Mouse (Mus musculus) hindbrain, embryonic 11.5 days (tissue): ENCODE results near the gene Arid5b. TPM values are rescaled to one million over a fixed set of nuclear protein-coding genes. Genes with fewer than 3 reads are reported as not detected.

ENCODE experiments used
- ATAC-seq: fragments of 200-750 bp; cut with Nextera tagmentation; 2 replicates; pipeline ENCODE4 v1.8.0; 2017; ENCODE audit warnings: mild to moderate bottlenecking, moderate TSS enrichment, moderate library complexity; ENCODE audit not compliant: low FRiP score
- DNase-seq: peaks from one replicate; pipeline ENCODE4 v3.0.0-alpha.2; 2015; ENCODE audit warnings: low spot score
- H3K27ac ChIP-seq: fragments of 300-500 bp; sonication (generic); 2 replicates; pipeline ENCODE4 v1.5.1; 2014; ENCODE audit warnings: mild to moderate bottlenecking, low read depth, low read length
- H3K27me3 ChIP-seq: fragments of 300-500 bp; sonication (generic); 2 replicates; pipeline ENCODE4 v1.6.1; 2014; ENCODE audit warnings: mild to moderate bottlenecking, low read length, moderate library complexity, mixed read lengths; ENCODE audit not compliant: control insufficient read depth, insufficient read depth
- H3K36me3 ChIP-seq: fragments of 300-500 bp; sonication (generic); 2 replicates; pipeline ENCODE4 v1.6.1; 2014; ENCODE audit warnings: mild to moderate bottlenecking, low read length, moderate library complexity, mixed read lengths; ENCODE audit not compliant: control insufficient read depth, insufficient read depth
- H3K4me1 ChIP-seq: fragments of 300-500 bp; sonication (generic); replicated peaks from 2 replicates; pipeline ENCODE4 v1.6.1; 2014; ENCODE audit warnings: low read length, mixed read lengths; ENCODE audit not compliant: control insufficient read depth, insufficient read depth
- H3K4me2 ChIP-seq: fragments of 300-500 bp; sonication (generic); replicated peaks from 2 replicates; pipeline ENCODE4 v1.6.1; 2014; ENCODE audit warnings: mild to moderate bottlenecking, low read depth, low read length
- H3K4me3 ChIP-seq: fragments of 300-500 bp; sonication (generic); 2 replicates; pipeline ENCODE4 v1.5.1; 2014; ENCODE audit warnings: low read depth, low read length
- H3K9ac ChIP-seq: fragments of 300-500 bp; sonication (generic); 2 replicates; pipeline ENCODE4 v1.6.1; 2014; ENCODE audit warnings: low read depth, low read length
- H3K9me3 ChIP-seq: fragments of 300-500 bp; sonication (generic); 2 replicates; pipeline ENCODE4 v1.6.1; 2016; ENCODE audit warnings: low read length; ENCODE audit not compliant: control insufficient read depth
- WGBS: fragments of 180-500 bp; shearing (Covaris S2); extraction: QIAGEN DNeasy Blood & Tissue Kit; methylation state at CpG from one replicate; pipeline ENCODE4 v1.1.7; 2014; 5-methylcytosine and 5-hydroxymethylcytosine counted together
- polyA plus RNA-seq: library from polyadenylated mRNA; unstranded; fragments of >200 nt; fragmentation: Nextera tagmentation; extraction: Ambion mirVana; gene quantifications from 2 replicates; pipeline ENCODE4 v1.2.1, GENCODE M21; 2014

The Arid5b gene
- polyA plus RNA-seq, 1 experiment from 2014 or later: 23.3 TPM

GRCm38 (mm10) chr10:68240804-68241485 lies 37.6 kb downstream of the Arid5b start:
- H3K27me3 ChIP-seq: no peaks in the 10 kb centered on the region
- no peak overlapping the region for H3K9ac ChIP-seq
- H3K9me3 ChIP-seq: no peaks in the 10 kb centered on the region
- H3K36me3 ChIP-seq: no peaks in the 10 kb centered on the region
- H3K4me2 ChIP-seq: no peak overlapping the region
- no peaks in the 10 kb centered on the region for H3K4me1 ChIP-seq
- no peak overlapping the region for H3K27ac ChIP-seq
- H3K4me3 ChIP-seq: no peak overlapping the region
- DNase-seq (no peak), ATAC-seq (no peak)
- 89% methylated on average over 13 of the region's 13 CpGs for WGBS

GRCm38 (mm10) chr10:68240094-68240803 lies 38.3 kb downstream of the Arid5b start:
- H3K9me3 ChIP-seq: no peaks in the 10 kb centered on the region
- H3K4me2 ChIP-seq: no peak overlapping the region
- H3K27ac ChIP-seq: no peak overlapping the region
- WGBS: 81% methylated on average over 3 of the region's 3 CpGs
- ATAC-seq (no peak), DNase-seq (no peak)
- H3K27me3 ChIP-seq: no peaks in the 10 kb centered on the region
- no peak overlapping the region for H3K9ac ChIP-seq
- no peaks in the 10 kb centered on the region for H3K36me3 ChIP-seq
- no peaks in the 10 kb centered on the region for H3K4me1 ChIP-seq
- no peak overlapping the region for H3K4me3 ChIP-seq

GRCm38 (mm10) chr10:68239426-68240070 lies 39.0 kb downstream of the Arid5b start:
- H3K9me3 ChIP-seq: no peaks in the 10 kb centered on the region
- no peaks in the 10 kb centered on the region for H3K27me3 ChIP-seq
- WGBS: 83% methylated on average over 7 of the region's 7 CpGs
- H3K4me2 ChIP-seq: no peak overlapping the region
- no peak overlapping the region for H3K9ac ChIP-seq
- no peak for ATAC-seq
- no peaks in the 10 kb centered on the region for H3K36me3 ChIP-seq
- no peak overlapping the region for H3K27ac ChIP-seq
- no peaks in the 10 kb centered on the region for H3K4me1 ChIP-seq
- DNase-seq: no peak
- H3K4me3 ChIP-seq: no peak overlapping the region

DNA sequence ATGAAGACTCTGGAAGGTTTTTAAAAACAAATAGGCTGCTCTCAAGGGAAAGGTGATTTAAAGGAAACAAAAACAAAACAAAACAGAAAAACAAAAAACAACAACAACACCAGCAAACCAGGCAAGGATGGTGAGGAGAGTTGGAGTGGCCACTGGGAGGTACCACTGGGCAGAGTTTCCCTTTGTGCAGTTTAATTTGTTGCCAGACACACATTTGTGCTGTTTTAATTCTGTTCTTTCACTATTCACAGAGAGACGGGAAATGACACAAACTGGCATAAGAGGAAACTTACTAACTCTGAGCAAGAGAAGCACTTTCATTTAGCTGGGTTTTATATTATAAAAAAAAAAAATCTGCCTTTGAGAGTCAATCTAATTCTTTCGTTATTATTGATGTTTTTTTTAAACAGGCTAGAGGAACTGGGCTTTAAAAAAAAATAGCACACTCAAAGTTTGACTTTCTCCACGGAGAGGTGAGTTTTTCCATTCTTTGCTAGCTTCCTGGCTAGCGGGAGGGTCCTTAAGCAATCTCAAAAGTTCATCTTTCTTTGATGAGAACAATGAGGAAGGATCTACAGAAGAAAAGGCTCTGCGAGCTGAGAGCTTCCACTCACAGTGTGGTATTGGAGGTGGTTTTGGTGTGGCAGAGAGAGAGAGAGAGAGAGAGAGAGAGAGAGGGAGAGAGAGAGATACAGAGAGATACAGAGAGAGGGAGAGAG lies 39.7 kb downstream of the Arid5b start:
- ATAC-seq (no peak), DNase-seq (no peak)
- Histone ChIP-seq H3K4me3 (no peak overlapping the region), H3K4me2 (no peak overlapping the region), H3K9me3 (no peaks in the 10 kb centered on the region), H3K27ac (no peak overlapping the region), H3K36me3 (no peaks in the 10 kb centered on the region), H3K4me1 (no peaks in the 10 kb centered on the region), H3K9ac (no peak overlapping the region), H3K27me3 (no peaks in the 10 kb centered on the region)
- 57% methylated on average over 5 of the region's 5 CpGs for WGBS

GRCm38 (mm10) chr10:68238182-68238581 lies 40.4 kb downstream of the Arid5b start:
- no peak for ATAC-seq

DNA sequence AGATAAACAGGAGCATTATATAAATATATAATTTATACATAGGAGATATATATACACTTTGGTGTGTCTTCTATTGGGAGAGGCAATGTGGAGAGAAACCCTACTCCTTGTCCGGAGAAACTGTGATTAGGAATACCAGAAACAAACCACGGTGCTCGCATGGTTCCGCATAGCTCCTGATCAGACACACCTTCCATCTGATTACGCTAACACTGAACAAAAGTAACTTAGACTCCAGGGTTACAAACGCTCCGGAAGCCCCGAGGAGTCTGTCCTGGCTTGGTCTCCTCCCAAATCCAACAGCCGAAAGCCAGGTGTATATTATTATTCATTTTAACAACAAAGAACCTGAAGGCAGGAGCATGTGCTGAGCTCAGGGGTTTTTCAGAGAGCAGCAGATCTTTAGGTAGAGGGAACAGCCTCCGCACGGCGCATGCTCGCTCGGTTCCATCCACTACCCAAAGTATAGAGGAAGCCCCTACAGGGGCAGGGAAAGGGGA lies 41.5 kb downstream of the Arid5b start:
- Histone ChIP-seq H3K9ac (no peak overlapping the region), H3K36me3 (no peaks in the 10 kb centered on the region), H3K27me3 (no peaks in the 10 kb centered on the region), H3K4me2 (no peak overlapping the region), H3K4me1 (no peaks in the 10 kb centered on the region), H3K27ac (no peak overlapping the region), H3K9me3 (no peaks in the 10 kb centered on the region), H3K4me3 (no peak overlapping the region)
- no peak for DNase-seq
- ATAC-seq: no peak
- WGBS: 89% methylated on average over 14 of the region's 14 CpGs

More at GRCm38 (mm10) chr10:68238182-68238581, 40.4 kb downstream of the Arid5b start:
- Histone ChIP-seq H3K4me2 (no peak overlapping the region), H3K27ac (no peak overlapping the region), H3K4me3 (no peak overlapping the region), H3K27me3 (no peaks in the 10 kb centered on the region), H3K9me3 (no peaks in the 10 kb centered on the region), H3K36me3 (no peaks in the 10 kb centered on the region), H3K4me1 (no peaks in the 10 kb centered on the region), H3K9ac (no peak overlapping the region)
- no peak for DNase-seq
- WGBS: 68% methylated on average over 3 of the region's 3 CpGs

- WGBS: 68% methylated on average over 18 of the region's 18 CpGs
Observed at GRCm38 (mm10) chr10:68231385-68232182, 47.0 kb downstream of the Arid5b start.

More at GRCm38 (mm10) chr10:68231385-68232182, 47.0 kb downstream of the Arid5b start:
- no peaks in the 10 kb centered on the region for H3K36me3 ChIP-seq
- no peak overlapping the region for H3K27ac ChIP-seq
- no peaks in the 10 kb centered on the region for H3K27me3 ChIP-seq
- no peaks in the 10 kb centered on the region for H3K4me1 ChIP-seq
- H3K4me2 ChIP-seq: no peak overlapping the region
- H3K9ac ChIP-seq: no peak overlapping the region
- no peak overlapping the region for H3K4me3 ChIP-seq
- DNase-seq (no peak), ATAC-seq (no peak)
- no peaks in the 10 kb centered on the region for H3K9me3 ChIP-seq
